Mouse (Mus musculus) MEL (cell line): Measurements from ENCODE around the gene Nfatc3. TPM values are rescaled to one million over a fixed set of nuclear protein-coding genes. Genes with fewer than 3 reads are reported as not detected.
A peak's percentile ranks its signal among the peaks of the same experiment; 100 is the strongest.

ENCODE experiments used
- DNase-seq: peaks from one replicate; pipeline ENCODE4 v3.0.0; 2011; ENCODE audit warnings: low read depth, low spot score
- H3K27ac ChIP-seq: 2 replicates; pipeline ENCODE4 v1.5.1; 2012; ENCODE audit warnings: low read depth, mild to moderate bottlenecking, control low read depth, low read length, moderate library complexity; ENCODE audit not compliant: control insufficient read depth
- H3K27me3 ChIP-seq, 2 experiments: fragments of 150-350 bp in 1 of 2; sonication (generic) in 1 of 2; 2 replicates each; pipeline ENCODE4 v1.6.1; 2012; ENCODE audit warnings: low read length in 2 of 2, mild to moderate bottlenecking in 2 of 2, improper control_type of control experiment in 1 of 2, moderate library complexity in 1 of 2; ENCODE audit not compliant: insufficient read depth in 2 of 2, control insufficient read depth in 1 of 2
- H3K36me3 ChIP-seq, 2 experiments: 2 replicates each; pipeline ENCODE4 v1.6.1; 2012 to 2014; ENCODE audit warnings: low read length in 2 of 2, improper control_type of control experiment in 1 of 2, inconsistent platforms in 1 of 2, mild to moderate bottlenecking in 1 of 2; ENCODE audit not compliant: insufficient read depth in 2 of 2, control insufficient read depth in 1 of 2
- H3K4me1 ChIP-seq, 2 experiments: fragments of 150-350 bp in 1 of 2; sonication (generic) in 1 of 2; 2 replicates each; pipeline ENCODE4 v1.6.1; 2012; ENCODE audit warnings: low read length in 2 of 2, improper control_type of control experiment in 1 of 2, mild to moderate bottlenecking in 1 of 2; ENCODE audit not compliant: insufficient read depth in 2 of 2, control insufficient read depth in 1 of 2
- H3K4me3 ChIP-seq, 2 experiments: fragments of 150-350 bp in 1 of 2; sonication (generic) in 1 of 2; 2 replicates each; pipeline ENCODE4 v1.5.1; 2012; ENCODE audit warnings: low read depth in 2 of 2, low read length in 2 of 2, mild to moderate bottlenecking in 2 of 2, moderate library complexity in 2 of 2, control low read depth in 1 of 2, improper control_type of control experiment in 1 of 2; ENCODE audit not compliant: control insufficient read depth in 1 of 2, insufficient read depth in 1 of 2
- H3K79me2 ChIP-seq: 2 replicates; pipeline ENCODE4 v1.6.1; 2012; ENCODE audit warnings: mild to moderate bottlenecking, low read length, moderate library complexity; ENCODE audit not compliant: control insufficient read depth, poor library complexity, insufficient read depth
- H3K9ac ChIP-seq: 2 replicates; pipeline ENCODE4 v1.6.1; 2012; ENCODE audit warnings: low read depth, mild to moderate bottlenecking, control low read depth, low read length, moderate library complexity; ENCODE audit not compliant: control insufficient read depth, poor library complexity, severe bottlenecking
- H3K9me3 ChIP-seq: fragments of 150-350 bp; sonication (generic); replicated peaks from 2 replicates; pipeline ENCODE4 v1.6.1; 2012; ENCODE audit warnings: mild to moderate bottlenecking, low read length, improper control_type of control experiment, moderate library complexity; ENCODE audit not compliant: insufficient read depth
- CHD2 ChIP-seq: IDR thresholded peaks from 2 replicates; pipeline ENCODE4 v1.6.1; 2011; ENCODE audit warnings: low read length, improper control_type of control experiment
- CTCF ChIP-seq, 3 experiments: IDR thresholded peaks in 2 of 3; conservative IDR thresholded peaks in 1 of 3; 2 replicates each; pipeline ENCODE4 v1.5.1; 2011 to 2012; ENCODE audit warnings: low read length in 3 of 3, low read depth in 2 of 3, mild to moderate bottlenecking in 2 of 3, improper control_type of control experiment in 1 of 3, inconsistent platforms in 1 of 3, mixed read lengths in 1 of 3, moderate library complexity in 1 of 3; ENCODE audit not compliant: control insufficient read depth in 1 of 3, insufficient read depth in 1 of 3, poor library complexity in 1 of 3, severe bottlenecking in 1 of 3
- E2F4 ChIP-seq: IDR thresholded peaks from 2 replicates; pipeline ENCODE4 v1.6.1; 2011; ENCODE audit warnings: low read depth, low read length, improper control_type of control experiment, borderline replicate concordance
- MAFK ChIP-seq: IDR thresholded peaks from 2 replicates; pipeline ENCODE4 v1.6.1; 2011; ENCODE audit warnings: low read depth, mild to moderate bottlenecking, low read length, improper control_type of control experiment, borderline replicate concordance
- MEF2A ChIP-seq: IDR thresholded peaks from 2 replicates; pipeline ENCODE4 v1.6.1; 2014; ENCODE audit warnings: low read depth, mild to moderate bottlenecking, inconsistent platforms, low read length, improper control_type of control experiment; ENCODE audit not compliant: poor library complexity, insufficient replicate concordance, severe bottlenecking; ENCODE audit errors: extremely low read depth
- MYB ChIP-seq: IDR thresholded peaks from 2 replicates; pipeline ENCODE4 v1.6.1; 2011; ENCODE audit warnings: mild to moderate bottlenecking, low read depth, low read length, improper control_type of control experiment
- SMC3 ChIP-seq: IDR thresholded peaks from 2 replicates; pipeline ENCODE4 v1.6.1; 2011; ENCODE audit warnings: low read depth, low read length, improper control_type of control experiment
- TBP ChIP-seq: IDR thresholded peaks from 2 replicates; pipeline ENCODE4 v1.8.0; 2011; ENCODE audit warnings: low read depth, low read length, improper control_type of control experiment
- USF2 ChIP-seq, 2 experiments: IDR thresholded peaks; 2 replicates each; pipeline ENCODE4 v1.6.1; 2011 to 2012; ENCODE audit warnings: improper control_type of control experiment in 2 of 2, low read length in 2 of 2, borderline replicate concordance in 1 of 2, inconsistent platforms in 1 of 2, low read depth in 1 of 2, mild to moderate bottlenecking in 1 of 2; ENCODE audit not compliant: insufficient read depth in 1 of 2
- ZC3H11A ChIP-seq: IDR thresholded peaks from 2 replicates; pipeline ENCODE4 v1.6.1; 2012; ENCODE audit warnings: low read depth, mild to moderate bottlenecking, inconsistent platforms, low read length, improper control_type of control experiment
- ZMIZ1 ChIP-seq: IDR thresholded peaks from 2 replicates; pipeline ENCODE4 v1.6.1; 2012; ENCODE audit warnings: low read depth, mild to moderate bottlenecking, inconsistent platforms, low read length, improper control_type of control experiment, moderate library complexity
- polyA plus RNA-seq, 2 experiments: library from polyadenylated mRNA; stranded (reverse) in 1 of 2; unstranded in 1 of 2; fragments of >175 nt in 1 of 2; fragments of >200 nt in 1 of 2; gene quantifications; 2 replicates each; pipeline versions ENCODE4 v1.2.1 to v1.2.4; 2012; ENCODE audit warnings: low replicate concordance in 2 of 2, low read depth in 1 of 2; ENCODE audit not compliant: insufficient read length in 2 of 2, insufficient read depth in 1 of 2, missing spikeins in 1 of 2
- total RNA-seq: library from RNA; depleted of rRNA; stranded (reverse); fragments of 300-350 nt; gene quantifications from 2 replicates; pipeline ENCODE4 v1.2.3, GENCODE M21; 2012

The Nfatc3 gene
- total and polyA plus RNA-seq, 3 experiments, result 14.4 to 59.3 (median 50.2) TPM

DNA sequence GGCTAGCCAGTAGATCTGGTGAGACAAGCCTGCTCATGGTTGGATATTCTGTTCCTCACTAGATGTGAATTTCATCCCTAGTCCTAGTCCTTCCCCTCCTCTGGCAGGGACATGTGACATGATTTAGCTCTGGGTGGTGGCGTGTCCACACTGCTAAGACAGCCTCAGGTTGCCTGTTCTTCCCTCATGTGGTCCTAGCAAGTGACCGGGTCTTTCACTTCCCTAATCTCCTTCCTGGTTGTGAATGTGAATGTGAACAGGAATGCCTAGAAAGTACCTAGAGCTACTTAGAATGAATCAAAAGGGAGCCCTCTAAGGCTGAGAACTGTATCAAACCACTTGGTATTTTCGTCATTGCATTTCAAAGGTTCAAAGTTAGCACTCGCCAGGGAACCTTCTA lies 19.0 kb upstream of the Nfatc3 start:
- no peak for DNase-seq
- TF ChIP-seq E2F4, result no peak
- no peak for TF ChIP-seq ZC3H11A
- no peak for TF ChIP-seq MYB
- no peak for TF ChIP-seq MAFK
- Histone ChIP-seq H3K9ac (no peak overlapping the region), H3K27ac (no peak overlapping the region), H3K27me3 (no peaks in the 10 kb centered on the region), H3K36me3 (peaks cover 0 to 7% of the 10 kb centered on the region in 2 experiments; a peak in 2 of 4 replicates), H3K79me2 (no peaks in the 10 kb centered on the region), H3K4me3 (no peak overlapping the region), H3K4me1 (no peaks in the 10 kb centered on the region), H3K9me3 (no peaks in the 10 kb centered on the region)

GRCm38 (mm10) chr8:106040218-106040617 lies 18.4 kb upstream of the Nfatc3 start:
- H3K4me1 ChIP-seq, result no peaks in the 10 kb centered on the region
- H3K9me3 ChIP-seq, result no peaks in the 10 kb centered on the region
- no peaks in the 10 kb centered on the region for H3K79me2 ChIP-seq
- no peak overlapping the region for H3K4me3 ChIP-seq
- H3K36me3 ChIP-seq, result peaks cover 0 to 7% of the 10 kb centered on the region in 2 experiments; a peak in 2 of 4 replicates
- DNase-seq, result no peak
- no peaks in the 10 kb centered on the region for H3K27me3 ChIP-seq
- H3K27ac ChIP-seq, result no peak overlapping the region
- peak; percentile 19; the same call in 1 of the 2 replicates for TF ChIP-seq SMC3
- no peak for TF ChIP-seq ZMIZ1
- H3K9ac ChIP-seq, result no peak overlapping the region

- no peak overlapping the region for H3K4me3 ChIP-seq
- no peak for TF ChIP-seq TBP
- H3K9me3 ChIP-seq, result no peaks in the 10 kb centered on the region
- H3K36me3 ChIP-seq, result peaks cover 0 to 2% of the 10 kb centered on the region in 2 experiments; a peak in 2 of 4 replicates
- H3K9ac ChIP-seq, result no peak overlapping the region
- no peaks in the 10 kb centered on the region for H3K27me3 ChIP-seq
- H3K27ac ChIP-seq, result no peak overlapping the region
- no peak for DNase-seq
- H3K79me2 ChIP-seq, result no peaks in the 10 kb centered on the region
- no peaks in the 10 kb centered on the region for H3K4me1 ChIP-seq
These were observed 15.6 kb upstream of the Nfatc3 start for GRCm38 (mm10) chr8:106043055-106043454.

DNA sequence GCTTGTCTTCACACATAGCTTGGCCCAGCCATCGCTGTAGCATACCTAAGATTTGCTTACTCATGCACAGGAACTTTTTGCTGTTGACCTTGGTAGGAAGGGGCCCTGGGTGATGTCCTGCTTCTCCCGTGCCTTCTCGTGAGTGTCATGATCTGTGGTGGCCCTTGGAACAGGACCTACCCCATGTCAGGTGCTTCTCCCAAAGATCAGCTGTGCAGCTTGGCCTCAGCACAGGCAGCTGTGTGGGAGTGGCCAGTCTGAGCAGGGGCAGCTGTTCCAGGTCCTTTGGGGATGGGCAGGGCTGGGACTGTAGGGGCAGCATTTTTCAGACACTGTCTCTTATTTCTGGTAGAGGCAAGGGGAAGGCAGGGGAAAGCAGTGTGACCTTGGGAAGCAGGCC lies 14.5 kb upstream of the Nfatc3 start:
- no peak for TF ChIP-seq USF2 (IDR thresholded peaks at IDR 0.05; ENCODE audit: borderline replicate concordance in 1 of 2, insufficient read depth in 1 of 2, low read depth in 1 of 2, low read length in 2 of 2)
- no peak for TF ChIP-seq CTCF (IDR thresholded peaks at IDR 0.05 in 2 of 3, conservative IDR thresholded peaks at IDR 0.05 in 1 of 3; ENCODE audit: control insufficient read depth in 1 of 3, insufficient read depth in 1 of 3, low read depth in 2 of 3, low read length in 3 of 3, poor library complexity in 1 of 3, severe bottlenecking in 1 of 3)
- TF ChIP-seq MAFK, result no peak
- no peak for TF ChIP-seq MEF2A
- TF ChIP-seq CHD2, result no peak
- Histone ChIP-seq H3K27me3 (no peaks in the 10 kb centered on the region), H3K9ac (no peak overlapping the region), H3K4me3 (no peak overlapping the region), H3K4me1 (no peaks in the 10 kb centered on the region), H3K79me2 (no peaks in the 10 kb centered on the region), H3K9me3 (no peaks in the 10 kb centered on the region), H3K27ac (no peak overlapping the region), H3K36me3 (peaks cover 0 to 2% of the 10 kb centered on the region in 2 experiments; a peak in 2 of 4 replicates)
- no peak for DNase-seq
